Mouse (Mus musculus): ENCODE data around the gene Cyp2d10. TPM values are rescaled to one million over a fixed set of nuclear protein-coding genes. Genes with fewer than 3 reads are reported as not detected.
"Not testable (repeated sequence)": the region's sequence is repeated elsewhere in the genome, so short reads cannot be mapped to it uniquely, and the experiment has no call there.

Cyp2d10 gene
- total RNA-seq (2021) = under 1 TPM in 1 of 2 experiments, not detected in 1; 0.32 TPM
- long read RNA-seq, experiment 1 = 0 reads
- long read RNA-seq, experiment 2 = 0 reads

DNA sequence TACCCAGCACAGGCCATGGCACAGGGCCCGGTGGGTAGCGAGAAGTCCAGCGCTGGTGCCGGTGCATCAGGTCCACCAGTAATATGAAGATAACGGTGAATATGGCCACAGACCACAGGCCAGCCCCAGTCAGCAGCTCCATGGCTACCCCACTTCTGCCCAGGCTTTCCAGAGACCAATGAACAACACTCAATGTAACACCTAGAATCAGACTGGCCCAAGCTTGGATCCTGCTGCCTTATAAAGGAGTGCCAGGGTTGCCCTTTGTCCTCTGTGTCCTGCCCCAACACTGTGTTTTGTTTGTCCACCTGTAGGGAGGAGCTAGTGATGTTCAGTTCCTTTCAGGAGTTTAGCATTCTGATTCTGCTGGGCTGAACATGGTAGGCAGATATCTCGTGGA lies at the start of gene Cyp2d10:
Cyp2d10 (minus strand) TSS at position 215 of the 400 bp plus-strand sequence.
- no peak within 1 kb of the TSS for H3K27ac ChIP-seq
- H3K4me3 ChIP-seq = no peak within 1 kb of the TSS
- no peak for TF ChIP-seq CTCF (conservative IDR thresholded peaks at IDR 0.05)
- DNase-seq (ENCODE audit: low spot score in 2 of 2) = no peak

DNA sequence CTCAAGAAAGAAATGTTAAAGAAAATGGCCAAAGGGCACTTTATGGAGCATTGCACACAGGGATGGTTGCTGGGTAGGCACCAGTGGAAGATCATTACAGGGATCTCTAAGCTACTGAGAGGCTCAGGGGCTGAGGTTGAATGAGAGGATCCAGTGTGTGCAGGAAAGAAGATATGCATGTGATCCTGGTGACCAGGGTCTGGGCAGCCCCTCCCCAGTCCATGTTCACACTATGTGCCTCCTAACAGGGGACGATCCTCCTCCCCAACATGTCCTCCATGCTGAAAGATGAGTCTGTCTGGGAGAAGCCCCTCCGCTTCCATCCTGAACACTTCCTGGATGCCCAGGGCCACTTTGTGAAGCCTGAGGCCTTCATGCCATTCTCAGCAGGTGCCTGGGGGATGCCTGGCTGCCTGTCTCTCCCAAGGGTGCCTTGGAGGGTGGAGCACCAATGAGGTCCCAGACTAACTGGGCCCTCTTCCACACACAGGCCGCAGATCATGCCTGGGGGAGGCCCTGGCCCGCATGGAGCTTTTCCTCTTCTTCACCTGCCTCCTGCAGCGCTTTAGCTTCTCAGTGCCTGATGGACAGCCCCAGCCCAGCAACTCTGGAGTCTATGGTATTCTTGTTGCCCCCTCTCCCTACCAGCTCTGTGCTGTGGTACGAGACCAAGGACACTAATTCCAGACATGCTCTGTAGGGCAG lies 49.2 kb upstream of the Cyp2d10 start:
- not testable (repeated sequence) for H3K4me3 ChIP-seq; H3K27ac ChIP-seq; DNase-seq (ENCODE audit: low spot score in 2 of 2)

DNA sequence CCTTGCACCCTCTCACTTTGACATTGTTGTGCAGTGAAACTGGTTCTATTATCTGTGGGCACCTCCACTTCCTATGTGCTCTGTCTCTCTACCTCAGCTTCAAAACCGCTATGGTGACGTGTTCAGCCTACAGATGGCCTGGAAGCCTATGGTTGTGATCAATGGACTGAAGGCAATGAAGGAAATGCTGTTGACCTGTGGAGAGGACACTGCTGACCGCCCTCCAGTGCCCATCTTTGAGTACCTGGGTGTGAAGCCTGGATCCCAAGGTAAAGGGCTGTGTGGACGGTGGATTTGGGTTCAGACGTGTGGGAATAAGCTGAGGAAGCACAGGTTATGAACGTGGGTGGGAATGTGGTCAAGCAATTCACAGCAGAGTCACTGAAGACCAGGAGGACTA lies 46.5 kb upstream of the Cyp2d10 start:
- not testable (repeated sequence) for H3K27ac ChIP-seq

DNA sequence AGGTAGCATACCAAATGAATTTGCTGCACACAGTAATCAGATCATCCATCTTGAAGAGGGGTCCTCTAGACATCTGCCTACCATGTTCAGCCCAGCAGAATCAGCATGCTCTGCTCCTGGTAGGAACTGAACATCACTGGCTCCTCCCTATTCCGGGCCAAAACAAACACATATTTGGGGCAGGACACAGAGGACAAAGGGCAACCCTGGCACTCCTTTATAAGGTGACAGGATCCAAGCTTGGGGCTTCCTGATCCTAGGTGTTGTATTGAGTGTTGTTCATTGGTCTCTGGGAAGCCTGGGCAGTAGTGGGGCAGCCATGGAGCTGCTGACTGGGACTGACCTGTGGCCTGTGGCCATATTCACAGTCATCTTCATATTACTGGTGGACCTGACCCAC lies 45.1 kb upstream of the Cyp2d10 start:
- not testable (repeated sequence) for DNase-seq (ENCODE audit: low spot score in 2 of 2); H3K4me3 ChIP-seq; H3K27ac ChIP-seq

More for the DNA sequence above, 46.5 kb upstream of the Cyp2d10 start:
- DNase-seq (ENCODE audit: low spot score in 2 of 2); H3K4me3 ChIP-seq: not testable (repeated sequence)

DNA sequence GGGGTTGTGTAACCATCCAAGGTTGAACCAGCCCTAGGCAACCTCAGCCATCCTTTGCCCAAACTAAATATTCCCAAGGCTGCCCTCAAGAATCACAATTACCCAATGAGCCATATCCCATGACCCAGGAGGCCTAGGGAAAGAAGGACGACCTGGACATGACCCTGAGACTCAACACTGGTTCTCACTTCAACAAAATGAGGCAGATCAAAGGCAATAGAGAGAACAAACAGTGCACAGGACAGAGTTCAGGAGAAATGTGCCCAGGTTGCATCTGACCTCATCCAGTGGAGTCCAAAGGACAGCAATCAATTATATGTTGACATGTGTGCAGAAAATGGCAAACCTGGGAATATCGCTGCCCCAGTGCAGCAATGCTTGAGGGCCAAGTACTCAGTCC lies 43.0 kb upstream of the Cyp2d10 start:
- H3K4me3 ChIP-seq; DNase-seq (ENCODE audit: low spot score in 2 of 2); H3K27ac ChIP-seq: not testable (repeated sequence)

DNA sequence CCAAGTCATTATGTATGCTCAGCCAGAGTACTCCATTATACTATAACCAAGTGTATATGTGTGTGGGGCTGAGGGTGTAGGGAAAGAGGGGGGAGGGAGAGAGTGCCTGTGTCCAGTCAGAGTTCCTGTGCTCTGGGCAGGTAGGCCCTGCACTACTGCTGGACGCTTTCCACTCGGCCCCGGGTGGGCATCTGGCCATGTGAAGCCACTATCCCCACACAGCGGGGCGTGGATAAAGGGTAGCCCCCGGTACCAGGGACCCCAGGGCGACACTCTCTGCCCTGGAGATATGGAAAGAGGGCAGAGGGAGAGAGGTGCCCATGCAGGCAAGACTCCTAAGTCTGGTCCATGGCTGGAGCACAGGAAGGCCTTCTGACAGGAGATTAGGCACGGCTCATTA lies 38.2 kb upstream of the Cyp2d10 start:
- DNase-seq (ENCODE audit: low spot score in 2 of 2) = no peak
- Histone ChIP-seq H3K4me3 (no peak overlapping the region), H3K27ac (no peak overlapping the region)
- no peak for TF ChIP-seq CTCF (conservative IDR thresholded peaks at IDR 0.05)

DNA sequence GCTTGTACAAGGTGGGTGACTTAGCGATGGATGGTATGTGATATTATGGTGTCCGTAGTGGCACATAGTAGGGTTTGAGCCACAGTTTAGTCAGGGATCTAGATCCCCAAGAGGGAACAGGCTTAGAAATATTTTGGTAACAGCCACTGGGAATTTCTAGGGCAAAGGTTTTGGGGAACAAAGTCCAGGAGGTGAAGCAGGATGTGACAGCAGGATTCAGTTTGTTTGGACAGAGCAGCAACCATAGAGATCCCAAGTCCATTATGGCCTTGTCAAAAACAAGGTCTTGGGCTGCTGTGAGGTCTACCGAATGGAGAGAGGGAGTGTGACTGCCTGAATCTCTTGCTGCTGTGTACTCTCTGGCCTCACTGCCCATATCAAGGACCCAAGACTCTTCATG lies 36.7 kb upstream of the Cyp2d10 start:
- Histone ChIP-seq H3K4me3 (no peak overlapping the region), H3K27ac (no peak overlapping the region)
- TF ChIP-seq CTCF (conservative IDR thresholded peaks at IDR 0.05) = no peak
- no peak for DNase-seq (ENCODE audit: low spot score in 2 of 2)

DNA sequence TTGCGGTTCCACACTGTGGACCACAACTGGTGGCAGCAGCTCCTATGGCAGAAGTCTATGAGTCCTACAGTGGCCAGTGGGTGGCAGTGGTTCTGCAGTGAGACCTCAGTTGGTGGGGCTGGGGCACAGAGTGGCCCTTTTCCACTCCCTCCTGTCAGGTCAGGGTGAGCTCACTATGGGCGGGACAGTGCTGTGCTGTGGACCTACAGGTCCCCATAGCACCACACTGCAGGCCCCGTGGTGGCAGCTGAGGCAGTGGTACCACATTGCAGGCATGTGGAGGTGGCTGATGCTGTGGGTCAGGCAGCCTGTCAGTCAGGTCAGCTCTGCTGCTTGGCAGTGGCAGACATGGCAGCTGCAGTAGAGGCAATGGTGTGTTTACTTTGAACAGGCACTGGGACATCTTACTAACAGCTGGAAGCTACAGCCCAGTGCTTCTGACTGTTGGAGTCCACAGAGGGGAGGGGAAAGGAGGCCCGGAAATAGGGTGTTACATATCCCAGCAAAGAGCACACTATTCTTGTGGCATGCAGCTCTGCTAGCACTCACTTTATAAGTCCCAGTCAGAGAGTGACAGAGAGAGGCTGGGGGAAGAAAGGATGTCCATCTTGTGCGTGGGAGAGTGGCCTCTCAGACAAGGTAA lies 31.1 kb upstream of the Cyp2d10 start:
- Histone ChIP-seq H3K27ac (no peak overlapping the region), H3K4me3 (no peak overlapping the region)
- no peak for DNase-seq (ENCODE audit: low spot score in 2 of 2)
- no peak; the same call in 1 of the 2 replicates for TF ChIP-seq CTCF (conservative IDR thresholded peaks at IDR 0.05)

DNA sequence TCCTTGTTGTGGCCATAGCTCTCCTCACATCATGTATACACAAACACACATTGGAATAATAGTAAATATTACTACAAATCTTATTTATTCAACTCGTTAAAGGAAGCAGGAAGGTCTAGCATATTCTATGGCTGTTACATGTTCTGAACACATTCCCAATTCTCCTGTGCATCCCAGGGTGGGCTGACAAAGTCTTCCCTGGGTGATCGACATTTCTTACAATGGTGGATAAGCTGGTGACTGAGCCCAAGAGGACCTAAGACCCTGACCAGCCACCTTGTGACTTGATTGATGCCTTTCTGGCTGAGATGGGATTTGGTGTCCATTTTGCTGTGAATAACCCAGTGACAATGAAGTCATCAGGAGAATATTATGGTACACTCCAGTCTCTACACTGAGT lies 28.6 kb upstream of the Cyp2d10 start:
- TF ChIP-seq CTCF (conservative IDR thresholded peaks at IDR 0.05) = no peak
- no peak overlapping the region for H3K27ac ChIP-seq
- H3K4me3 ChIP-seq = no peak overlapping the region
- DNase-seq (ENCODE audit: low spot score in 2 of 2) = no peak

DNA sequence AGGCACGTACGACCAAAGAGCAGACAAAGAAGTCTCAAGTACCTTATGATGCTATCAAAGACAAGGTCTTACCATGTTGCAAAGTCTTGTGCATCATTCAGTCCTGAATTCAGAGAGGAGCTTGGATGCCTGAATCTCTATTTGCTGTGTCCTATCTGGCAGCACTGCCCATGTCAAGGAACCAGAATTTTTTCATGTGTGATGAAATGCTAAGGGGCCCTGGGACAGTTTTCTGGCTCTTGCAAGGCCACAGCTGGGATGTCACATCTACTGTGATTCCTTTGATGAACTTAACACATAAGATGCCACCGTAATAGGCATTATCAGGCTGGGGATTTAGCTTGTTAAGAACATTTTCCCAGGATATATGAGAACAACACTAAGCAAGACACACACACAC lies 28.0 kb upstream of the Cyp2d10 start:
- DNase-seq (ENCODE audit: low spot score in 2 of 2) = no peak

DNA sequence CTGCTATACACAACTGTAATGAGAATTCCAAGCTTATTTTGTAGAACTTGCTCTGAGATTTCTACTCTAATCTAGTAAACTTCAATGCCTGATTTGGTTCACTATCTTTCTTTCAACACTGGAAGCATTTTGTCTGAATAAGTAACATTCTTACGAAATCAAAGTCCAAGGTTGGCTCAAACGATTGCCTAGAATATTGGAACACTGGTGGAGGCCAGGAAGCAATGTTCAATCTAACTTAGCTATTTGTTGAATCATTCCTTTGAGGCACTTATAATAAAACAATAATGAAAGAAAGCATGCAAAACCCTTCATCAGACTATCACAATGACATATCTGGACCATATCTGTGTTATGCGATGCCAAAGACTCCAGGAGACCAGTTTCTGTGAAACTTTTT lies 27.5 kb upstream of the Cyp2d10 start:
- no peak overlapping the region for H3K4me3 ChIP-seq
- H3K27ac ChIP-seq = no peak overlapping the region
- no peak for DNase-seq (ENCODE audit: low spot score in 2 of 2)
- TF ChIP-seq CTCF (conservative IDR thresholded peaks at IDR 0.05) = no peak

More for the DNA sequence above, 28.0 kb upstream of the Cyp2d10 start:
- Histone ChIP-seq H3K4me3 (no peak overlapping the region), H3K27ac (no peak overlapping the region)
- no peak for TF ChIP-seq CTCF (conservative IDR thresholded peaks at IDR 0.05)

DNA sequence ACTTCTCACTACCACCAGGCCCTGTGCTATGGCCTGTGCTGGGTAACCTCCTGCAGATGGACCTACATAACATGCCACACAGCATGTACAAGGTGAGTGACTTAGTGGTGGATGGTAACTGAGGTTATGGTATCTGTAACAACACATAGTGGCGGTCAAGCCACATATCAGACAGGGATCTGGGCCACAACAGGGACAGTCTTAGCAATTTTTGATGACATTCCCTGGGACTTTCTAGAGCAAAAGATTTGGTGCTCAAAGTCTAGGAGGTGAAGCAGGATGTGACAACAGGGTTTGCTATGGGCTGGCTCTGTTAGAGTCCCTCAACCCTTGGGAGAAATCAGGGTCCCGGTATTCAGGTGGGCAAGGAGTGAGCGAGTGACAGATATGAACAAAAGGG lies 26.6 kb upstream of the Cyp2d10 start:
- Histone ChIP-seq H3K4me3 (no peak overlapping the region), H3K27ac (no peak overlapping the region)
- TF ChIP-seq CTCF (conservative IDR thresholded peaks at IDR 0.05) = no peak
- DNase-seq (ENCODE audit: low spot score in 2 of 2) = no peak

DNA sequence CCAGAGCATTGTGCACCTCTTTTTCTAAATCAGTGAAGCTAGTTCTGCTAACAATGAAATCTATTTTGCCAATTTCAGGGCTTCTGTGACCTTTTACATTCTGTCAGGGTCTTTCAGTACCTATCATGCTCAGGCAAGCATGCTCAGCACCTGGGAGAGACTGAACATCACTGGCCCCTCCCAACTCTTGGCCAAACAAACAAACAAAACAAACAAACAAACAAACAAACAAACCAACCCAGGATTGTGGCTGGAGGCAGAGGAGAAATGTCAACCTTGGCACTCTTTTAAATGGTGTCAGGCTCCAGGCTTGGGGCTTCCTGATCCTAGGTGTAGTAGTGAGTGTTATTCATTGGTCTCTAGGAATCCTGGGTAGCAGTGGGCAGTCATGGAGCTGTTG lies 26.1 kb upstream of the Cyp2d10 start, which contains the start of gene Cyp2d9:
Cyp2d9 (plus strand) TSS at position 301 of the 400 bp plus-strand sequence.
- TF ChIP-seq CTCF (conservative IDR thresholded peaks at IDR 0.05) = no peak
- DNase-seq (ENCODE audit: low spot score in 2 of 2) = no peak
- Histone ChIP-seq H3K4me3 (no peak within 1 kb of the TSS), H3K27ac (no peak within 1 kb of the TSS)

DNA sequence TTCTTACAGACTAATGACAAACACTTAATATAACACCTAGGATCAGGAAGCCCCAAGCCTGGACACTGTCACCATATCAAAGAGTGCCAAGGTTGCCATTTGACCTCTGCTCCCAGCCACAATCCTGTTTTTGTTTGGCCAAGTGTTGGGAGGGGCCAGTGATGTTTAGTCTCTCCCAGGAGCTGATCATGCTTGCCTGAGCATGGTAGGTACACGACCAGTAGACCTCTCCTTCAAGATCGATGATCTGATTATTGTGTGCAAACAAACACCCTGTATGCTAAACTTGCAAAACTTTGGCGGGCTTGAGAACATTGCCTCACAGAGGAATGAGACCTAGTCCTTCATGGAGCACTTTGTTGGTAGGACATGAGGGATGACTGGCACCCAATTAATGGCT lies 16.5 kb upstream of the Cyp2d10 start:
- no peak for DNase-seq (ENCODE audit: low spot score in 2 of 2)
- Histone ChIP-seq H3K27ac (no peak overlapping the region), H3K4me3 (no peak overlapping the region)
- TF ChIP-seq CTCF (conservative IDR thresholded peaks at IDR 0.05) = no peak

All from layer of hippocampus, adult 2 months (tissue).